Mouse (Mus musculus) cerebellum, adult 2 months (tissue): Measurements from ENCODE around the gene Epha3.

Experiments
- CTCF ChIP-seq: fragments of 200-500 bp; IDR thresholded peaks from 2 replicates; pipeline ENCODE4 v1.5.1; 2011; ENCODE audit warnings: low read depth, mild to moderate bottlenecking, control low read depth, low read length, moderate library complexity, borderline replicate concordance; ENCODE audit not compliant: insufficient read depth
- POLR2A ChIP-seq: fragments of 200-500 bp; IDR thresholded peaks from 2 replicates; pipeline ENCODE4 v1.6.1; 2011; ENCODE audit warnings: low read length, control low read depth, borderline replicate concordance; ENCODE audit not compliant: insufficient read depth

GRCm38 (mm10) chr16:63613006-63613405 is 251.0 kb downstream of the Epha3 start:
- TF ChIP-seq POLR2A, result no peak
- TF ChIP-seq CTCF, result no peak
